Mouse (Mus musculus): ENCODE measurements at regions not wholly inside any gene's neighbourhood (a gene's known extent, or its start where the extent isn't known, plus 50 kb on each side); places are given as distances from the start of the nearest gene placed in this dataset.

DNA sequence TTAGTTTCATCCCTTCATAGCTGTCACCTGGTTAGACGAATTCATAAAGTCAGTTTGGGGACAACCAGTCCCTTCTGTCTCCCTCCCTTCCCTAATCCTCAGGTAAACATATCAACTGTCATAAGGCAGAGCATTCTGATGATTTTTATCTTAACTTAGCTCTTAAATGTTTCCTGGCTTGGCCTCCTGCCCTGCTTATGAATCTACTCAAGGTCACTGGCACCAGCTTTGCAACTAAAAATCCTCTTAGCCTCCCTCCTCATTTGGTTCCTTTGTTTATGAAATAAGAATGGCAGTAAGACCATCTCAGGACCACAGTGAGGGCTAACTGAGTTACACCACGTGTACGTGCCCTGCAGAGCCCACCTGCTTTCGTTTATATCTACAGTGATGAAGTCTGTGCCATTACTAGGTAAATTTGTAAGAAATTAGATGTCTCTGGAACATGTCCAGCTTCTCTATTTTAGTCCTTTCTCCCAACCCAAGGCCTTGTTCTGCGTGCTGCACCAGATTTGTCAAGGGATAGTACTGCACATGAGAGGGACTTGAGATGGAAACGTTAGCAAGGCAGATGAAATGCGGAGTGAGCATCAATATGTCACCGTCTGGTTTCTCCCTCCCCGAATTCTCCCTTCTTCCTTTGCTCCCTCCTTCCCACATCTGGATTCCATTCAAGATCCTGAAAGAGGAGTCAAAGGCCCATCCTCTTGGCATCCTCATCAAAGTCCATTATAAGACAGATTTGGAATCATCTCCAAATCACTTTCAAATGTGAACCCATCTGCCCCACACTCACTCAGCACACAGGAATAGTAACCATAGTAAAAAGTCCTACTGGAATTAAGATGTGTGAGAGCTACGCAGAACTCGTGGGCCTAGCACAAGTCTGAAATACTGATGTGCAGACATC lies 457.4 kb downstream of the Efna5 start:
- Histone ChIP-seq H3K36me3 (ENCODE audit: control insufficient read depth, insufficient read depth, low read length) (no peaks in the 10 kb centered on the region), H3K9me3 (ENCODE audit: control insufficient read depth, low read length) (no peaks in the 10 kb centered on the region), H3K4me2 (ENCODE audit: low read depth, low read length) (no peak overlapping the region), H3K27me3 (replicated peaks; ENCODE audit: control insufficient read depth, insufficient read depth, low read length) (no peaks in the 10 kb centered on the region), H3K9ac (ENCODE audit: low read depth, low read length) (no peak overlapping the region), H3K27ac (ENCODE audit: low read length) (no peak overlapping the region), H3K4me1 (ENCODE audit: control insufficient read depth, insufficient read depth, low read length) (no peaks in the 10 kb centered on the region), H3K4me3 (ENCODE audit: low read length) (no peak overlapping the region)
- ATAC-seq, result no peak
- 64% methylated on average over 11 of the region's 11 CpGs for WGBS

DNA sequence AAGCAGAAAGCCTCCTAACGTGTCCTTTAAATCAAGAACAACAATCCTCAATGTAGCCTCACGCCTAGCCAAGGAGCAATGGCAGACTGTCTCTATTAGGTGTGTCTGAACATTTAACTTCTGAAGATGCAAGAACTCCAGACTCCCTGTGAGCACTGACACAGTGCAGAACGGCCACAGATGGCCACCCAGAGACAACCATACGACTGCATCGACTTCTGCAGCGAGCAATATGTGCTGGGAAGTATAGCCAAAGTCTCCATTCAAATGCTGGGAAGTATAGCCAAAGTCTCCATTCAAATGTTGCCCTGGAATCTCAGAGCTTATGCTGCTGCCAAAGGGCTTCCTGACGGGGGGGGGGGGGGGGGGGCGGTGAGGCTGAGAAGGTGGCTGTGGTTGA lies 463.5 kb downstream of the Efna5 start:
- H3K36me3 ChIP-seq (ENCODE audit: control insufficient read depth, insufficient read depth, low read length), result no peaks in the 10 kb centered on the region
- H3K9me3 ChIP-seq (ENCODE audit: control insufficient read depth, low read length), result no peaks in the 10 kb centered on the region
- H3K4me1 ChIP-seq (ENCODE audit: control insufficient read depth, insufficient read depth, low read length), result no peaks in the 10 kb centered on the region
- H3K4me3 ChIP-seq (ENCODE audit: low read length), result no peak overlapping the region
- no peak for ATAC-seq
- no peak overlapping the region for H3K9ac ChIP-seq (ENCODE audit: low read depth, low read length)
- H3K27ac ChIP-seq (ENCODE audit: low read length), result no peak overlapping the region
- H3K27me3 ChIP-seq (replicated peaks; ENCODE audit: control insufficient read depth, insufficient read depth, low read length), result no peaks in the 10 kb centered on the region
- WGBS, result 76% methylated on average over 6 of the region's 8 CpGs
- H3K4me2 ChIP-seq (ENCODE audit: low read depth, low read length), result no peak overlapping the region

DNA sequence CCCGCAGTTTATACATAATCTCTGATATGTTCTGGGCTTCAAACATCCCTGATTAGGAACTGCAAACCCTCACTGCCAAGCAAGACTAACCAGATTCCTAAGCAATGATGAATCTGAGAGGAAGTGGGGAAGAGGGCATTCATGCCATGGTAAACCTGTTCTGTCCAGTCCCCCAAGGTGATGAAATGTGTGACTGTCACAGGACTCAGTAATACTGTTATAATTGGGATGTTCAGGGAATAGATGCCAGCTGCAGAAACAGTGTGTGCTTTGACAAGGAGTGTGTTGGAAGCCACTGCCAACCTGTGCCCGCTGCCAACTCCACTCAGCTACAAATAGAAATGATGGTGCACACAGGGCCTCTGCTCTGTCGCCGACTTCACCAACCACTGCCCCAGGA lies 466.0 kb downstream of the Efna5 start:
- no peaks in the 10 kb centered on the region for H3K9me3 ChIP-seq (ENCODE audit: control insufficient read depth, low read length)
- no peak overlapping the region for H3K27ac ChIP-seq (ENCODE audit: low read length)
- no peaks in the 10 kb centered on the region for H3K4me1 ChIP-seq (ENCODE audit: control insufficient read depth, insufficient read depth, low read length)
- H3K4me3 ChIP-seq (ENCODE audit: low read length), result no peak overlapping the region
- ATAC-seq, result no peak
- H3K27me3 ChIP-seq (replicated peaks; ENCODE audit: control insufficient read depth, insufficient read depth, low read length), result no peaks in the 10 kb centered on the region
- WGBS, result 86% methylated on average over 4 of the region's 4 CpGs
- H3K36me3 ChIP-seq (ENCODE audit: control insufficient read depth, insufficient read depth, low read length), result no peaks in the 10 kb centered on the region
- H3K4me2 ChIP-seq (ENCODE audit: low read depth, low read length), result no peak overlapping the region
- no peak overlapping the region for H3K9ac ChIP-seq (ENCODE audit: low read depth, low read length)

DNA sequence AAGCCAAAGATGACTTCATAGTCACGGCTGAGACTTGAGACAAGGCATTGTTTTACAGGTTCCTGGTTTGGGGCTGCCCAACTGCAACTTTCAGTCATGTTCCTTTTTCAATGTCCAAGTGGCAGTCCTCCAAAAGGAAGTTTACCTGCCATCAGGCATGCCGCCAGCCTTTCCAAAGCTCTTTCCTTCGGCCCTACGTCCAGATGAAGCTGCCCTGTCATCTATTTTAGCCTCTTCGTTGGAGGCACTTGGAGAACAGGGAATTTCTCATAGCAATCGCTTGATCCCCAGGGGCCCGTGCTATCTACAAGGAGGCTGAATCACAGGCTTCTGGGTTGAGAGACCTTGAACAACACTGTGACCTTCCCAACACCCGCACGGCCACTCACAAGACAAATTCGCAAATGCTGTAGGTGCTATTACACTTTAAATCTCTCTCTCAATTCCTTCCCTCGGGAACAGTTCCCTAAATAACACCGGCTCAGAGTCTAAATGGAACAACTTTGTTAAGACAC lies 468.4 kb downstream of the Efna5 start:
- no peaks in the 10 kb centered on the region for H3K36me3 ChIP-seq (ENCODE audit: control insufficient read depth, insufficient read depth, low read length)

DNA sequence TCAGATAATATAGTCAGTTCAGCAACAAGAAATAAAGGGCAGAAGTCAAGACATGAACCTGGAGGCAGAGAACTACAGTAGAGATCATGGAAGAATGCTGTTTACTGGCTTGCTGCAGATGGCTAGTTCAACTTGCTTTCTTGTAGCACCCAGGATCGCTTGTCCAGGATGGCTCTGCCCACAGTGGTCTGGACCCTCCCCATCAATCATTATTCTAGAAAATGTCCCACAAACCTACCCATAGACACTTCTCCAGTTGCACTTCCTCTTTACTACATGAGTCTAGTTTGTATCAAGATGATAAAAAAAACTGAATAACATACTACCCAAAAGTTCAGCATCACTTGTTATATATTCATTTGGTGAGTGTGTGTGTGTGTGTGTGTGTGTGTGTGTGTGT lies 477.4 kb downstream of the Efna5 start:
- Histone ChIP-seq H3K36me3 (ENCODE audit: control insufficient read depth, insufficient read depth, low read length) (no peaks in the 10 kb centered on the region), H3K27me3 (replicated peaks; ENCODE audit: control insufficient read depth, insufficient read depth, low read length) (no peaks in the 10 kb centered on the region), H3K27ac (ENCODE audit: low read length) (no peak overlapping the region), H3K4me3 (ENCODE audit: low read length) (no peak overlapping the region), H3K4me2 (ENCODE audit: low read depth, low read length) (no peak overlapping the region), H3K9me3 (ENCODE audit: control insufficient read depth, low read length) (no peaks in the 10 kb centered on the region), H3K9ac (ENCODE audit: low read depth, low read length) (no peak overlapping the region), H3K4me1 (ENCODE audit: control insufficient read depth, insufficient read depth, low read length) (no peaks in the 10 kb centered on the region)
- ATAC-seq, result no peak
- WGBS, result 75% methylated on average over 1 of the region's 1 CpGs

More for the DNA sequence above, 468.4 kb downstream of the Efna5 start:
- no peak overlapping the region for H3K4me2 ChIP-seq (ENCODE audit: low read depth, low read length)
- H3K9me3 ChIP-seq (ENCODE audit: control insufficient read depth, low read length), result no peaks in the 10 kb centered on the region
- no peak overlapping the region for H3K27ac ChIP-seq (ENCODE audit: low read length)
- H3K4me3 ChIP-seq (ENCODE audit: low read length), result no peak overlapping the region
- ATAC-seq, result no peak
- H3K4me1 ChIP-seq (ENCODE audit: control insufficient read depth, insufficient read depth, low read length), result no peaks in the 10 kb centered on the region
- H3K27me3 ChIP-seq (replicated peaks; ENCODE audit: control insufficient read depth, insufficient read depth, low read length), result no peaks in the 10 kb centered on the region
- no peak overlapping the region for H3K9ac ChIP-seq (ENCODE audit: low read depth, low read length)
- WGBS, result 82% methylated on average over 12 of the region's 12 CpGs

DNA sequence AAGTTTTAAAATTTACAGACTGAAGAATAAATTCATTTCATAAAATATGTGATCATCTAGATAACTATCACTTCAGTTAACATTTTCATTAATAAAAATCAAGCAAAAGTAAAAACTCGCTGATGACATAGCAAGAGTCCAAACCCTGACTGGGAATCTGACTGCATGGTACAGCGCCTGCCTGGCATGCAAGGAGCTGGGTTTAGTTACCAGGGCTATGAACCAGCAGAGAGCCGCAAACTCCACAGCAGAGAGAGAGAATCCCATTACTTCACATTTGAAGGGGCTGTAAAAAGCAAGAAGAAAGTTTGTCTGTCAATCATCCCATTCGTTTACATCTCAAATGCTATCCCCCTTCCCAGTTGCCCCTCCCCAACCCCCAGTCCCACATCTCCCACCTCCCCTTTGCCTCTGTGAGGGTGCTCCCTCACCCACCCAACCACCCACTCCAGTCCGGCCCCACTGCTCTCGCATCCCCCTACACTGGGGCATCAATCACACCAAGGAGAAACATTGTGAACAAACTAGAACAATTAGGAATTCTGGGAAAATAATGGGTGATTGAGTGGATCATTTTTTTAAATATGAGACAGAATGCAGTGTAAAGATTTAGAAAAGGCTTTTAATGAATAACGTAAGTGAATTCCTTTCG lies 487.6 kb downstream of the Efna5 start:
- Histone ChIP-seq H3K4me3 (ENCODE audit: low read length) (no peak overlapping the region), H3K4me1 (ENCODE audit: control insufficient read depth, insufficient read depth, low read length) (no peaks in the 10 kb centered on the region), H3K27ac (ENCODE audit: low read length) (no peak overlapping the region), H3K9me3 (ENCODE audit: control insufficient read depth, low read length) (no peaks in the 10 kb centered on the region), H3K27me3 (replicated peaks; ENCODE audit: control insufficient read depth, insufficient read depth, low read length) (no peaks in the 10 kb centered on the region), H3K36me3 (ENCODE audit: control insufficient read depth, insufficient read depth, low read length) (no peaks in the 10 kb centered on the region), H3K4me2 (ENCODE audit: low read depth, low read length) (no peak overlapping the region), H3K9ac (ENCODE audit: low read depth, low read length) (no peak overlapping the region)
- WGBS, result 89% methylated on average over 8 of the region's 8 CpGs
- ATAC-seq, result no peak

DNA sequence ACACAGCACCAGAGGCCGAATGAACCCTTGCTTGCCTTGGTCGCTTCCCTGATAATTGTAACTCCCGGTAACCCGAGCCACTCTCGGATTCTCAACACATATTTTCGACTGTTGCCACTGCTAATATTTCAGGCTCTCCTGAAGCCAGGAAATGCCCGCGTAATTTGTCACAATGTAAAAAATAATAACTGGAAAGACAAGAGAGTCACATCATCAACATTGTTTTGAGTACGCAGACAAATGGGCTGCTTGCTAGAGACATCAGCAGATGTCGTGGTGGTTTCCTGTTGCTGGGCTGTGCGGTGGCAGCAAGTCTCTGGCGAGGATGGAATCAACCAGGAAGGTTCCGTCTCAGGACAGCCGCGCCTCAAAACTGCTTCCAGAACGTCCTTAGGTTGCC lies 497.1 kb downstream of the Efna5 start:
- Histone ChIP-seq H3K9me3 (ENCODE audit: control insufficient read depth, low read length) (no peaks in the 10 kb centered on the region), H3K27me3 (replicated peaks; ENCODE audit: control insufficient read depth, insufficient read depth, low read length) (no peaks in the 10 kb centered on the region), H3K36me3 (ENCODE audit: control insufficient read depth, insufficient read depth, low read length) (no peaks in the 10 kb centered on the region), H3K27ac (ENCODE audit: low read length) (no peak overlapping the region), H3K4me1 (ENCODE audit: control insufficient read depth, insufficient read depth, low read length) (no peaks in the 10 kb centered on the region), H3K4me2 (ENCODE audit: low read depth, low read length) (no peak overlapping the region), H3K9ac (ENCODE audit: low read depth, low read length) (no peak overlapping the region), H3K4me3 (ENCODE audit: low read length) (no peak overlapping the region)
- 68% methylated on average over 16 of the region's 16 CpGs for WGBS
- no peak for ATAC-seq

DNA sequence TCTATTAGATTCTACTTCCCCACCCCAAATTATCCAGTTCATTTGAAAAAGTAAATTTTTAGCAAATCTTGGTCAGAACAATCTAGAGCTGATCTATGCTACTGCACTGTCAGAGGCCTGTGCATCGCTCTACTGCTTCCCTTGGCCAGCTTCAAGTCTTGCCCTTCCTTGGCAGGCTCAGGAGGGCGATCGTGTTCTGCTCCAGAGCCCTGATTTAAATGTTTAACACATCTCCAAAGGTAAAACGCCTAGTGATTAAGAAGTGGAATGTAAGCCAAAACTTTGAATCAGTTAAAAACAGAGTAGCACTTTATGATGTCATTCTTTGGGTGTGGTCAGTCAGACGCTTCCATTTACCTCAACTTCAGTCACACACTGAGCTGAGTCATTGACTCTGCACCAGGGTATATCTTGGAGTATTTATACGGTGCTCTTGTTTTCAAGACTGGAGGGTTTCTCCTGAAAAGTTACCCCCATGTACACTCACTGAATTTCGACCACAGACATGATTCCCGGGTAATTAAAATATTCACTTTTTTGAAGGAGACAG lies 502.2 kb downstream of the Efna5 start:
- Histone ChIP-seq H3K4me2 (ENCODE audit: low read depth, low read length) (no peak overlapping the region), H3K27ac (ENCODE audit: low read length) (no peak overlapping the region), H3K4me3 (ENCODE audit: low read length) (no peak overlapping the region), H3K9me3 (ENCODE audit: control insufficient read depth, low read length) (no peaks in the 10 kb centered on the region), H3K4me1 (ENCODE audit: control insufficient read depth, insufficient read depth, low read length) (no peaks in the 10 kb centered on the region), H3K9ac (ENCODE audit: low read depth, low read length) (no peak overlapping the region), H3K27me3 (replicated peaks; ENCODE audit: control insufficient read depth, insufficient read depth, low read length) (no peaks in the 10 kb centered on the region), H3K36me3 (ENCODE audit: control insufficient read depth, insufficient read depth, low read length) (no peaks in the 10 kb centered on the region)
- ATAC-seq, result no peak
- 84% methylated on average over 8 of the region's 8 CpGs for WGBS

DNA sequence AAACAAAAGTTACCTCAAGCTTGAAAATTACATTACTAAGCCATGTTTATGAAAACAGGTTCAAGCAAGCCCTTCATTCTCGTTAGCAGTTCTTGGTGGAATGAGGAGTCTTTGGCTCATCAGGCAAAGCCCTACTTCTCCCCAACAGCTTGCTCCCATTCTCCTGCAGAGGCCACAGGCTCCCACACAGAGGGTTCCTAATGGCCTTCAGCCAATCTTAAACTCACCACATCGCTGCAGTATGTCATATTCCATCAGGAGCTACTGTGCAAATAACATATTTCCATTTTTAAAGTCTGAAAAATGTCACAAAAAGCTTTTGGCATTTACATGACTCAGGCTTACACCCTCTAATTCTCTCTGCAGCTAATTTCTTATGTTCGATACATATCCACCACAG lies 512.0 kb downstream of the Efna5 start:
- Histone ChIP-seq H3K4me3 (ENCODE audit: low read length) (no peak overlapping the region), H3K27me3 (replicated peaks; ENCODE audit: control insufficient read depth, insufficient read depth, low read length) (no peaks in the 10 kb centered on the region), H3K9ac (ENCODE audit: low read depth, low read length) (no peak overlapping the region), H3K36me3 (ENCODE audit: control insufficient read depth, insufficient read depth, low read length) (no peaks in the 10 kb centered on the region), H3K4me1 (ENCODE audit: control insufficient read depth, insufficient read depth, low read length) (no peaks in the 10 kb centered on the region), H3K4me2 (ENCODE audit: low read depth, low read length) (no peak overlapping the region), H3K27ac (ENCODE audit: low read length) (no peak overlapping the region), H3K9me3 (ENCODE audit: control insufficient read depth, low read length) (no peaks in the 10 kb centered on the region)
- WGBS, result 66% methylated on average over 3 of the region's 3 CpGs
- ATAC-seq, result no peak
